Mouse (Mus musculus): ENCODE results near the gene Zfp830. TPM values are rescaled to one million over a fixed set of nuclear protein-coding genes. Genes with fewer than 3 reads are reported as not detected.

Zfp830 gene
- polyA plus RNA-seq, 1 experiment from 2014 or later, result 40.5 TPM

- Histone ChIP-seq H3K27me3 (no peaks in the 10 kb centered on the region), H3K9ac (peak overlapping the region; percentile 94), H3K27ac (peak overlapping the region; percentile 99; the same call in 1 of the 2 replicates), H3K4me3 (peak overlapping the region; percentile 93), H3K4me2 (peak overlapping the region; percentile 57), H3K36me3 (peaks cover 17% of the 10 kb centered on the region), H3K4me1 (peaks cover 12% of the 10 kb centered on the region), H3K9me3 (no peaks in the 10 kb centered on the region)
- 45% methylated on average over 5 of the region's 5 CpGs for WGBS
- ATAC-seq (ENCODE audit: insufficient number of reproducible peaks, low FRiP score, low TSS enrichment, low read depth), result no peak
These were observed 16.0 kb downstream of the Zfp830 start for GRCm38 (mm10) chr11:82780134-82780533.

DNA sequence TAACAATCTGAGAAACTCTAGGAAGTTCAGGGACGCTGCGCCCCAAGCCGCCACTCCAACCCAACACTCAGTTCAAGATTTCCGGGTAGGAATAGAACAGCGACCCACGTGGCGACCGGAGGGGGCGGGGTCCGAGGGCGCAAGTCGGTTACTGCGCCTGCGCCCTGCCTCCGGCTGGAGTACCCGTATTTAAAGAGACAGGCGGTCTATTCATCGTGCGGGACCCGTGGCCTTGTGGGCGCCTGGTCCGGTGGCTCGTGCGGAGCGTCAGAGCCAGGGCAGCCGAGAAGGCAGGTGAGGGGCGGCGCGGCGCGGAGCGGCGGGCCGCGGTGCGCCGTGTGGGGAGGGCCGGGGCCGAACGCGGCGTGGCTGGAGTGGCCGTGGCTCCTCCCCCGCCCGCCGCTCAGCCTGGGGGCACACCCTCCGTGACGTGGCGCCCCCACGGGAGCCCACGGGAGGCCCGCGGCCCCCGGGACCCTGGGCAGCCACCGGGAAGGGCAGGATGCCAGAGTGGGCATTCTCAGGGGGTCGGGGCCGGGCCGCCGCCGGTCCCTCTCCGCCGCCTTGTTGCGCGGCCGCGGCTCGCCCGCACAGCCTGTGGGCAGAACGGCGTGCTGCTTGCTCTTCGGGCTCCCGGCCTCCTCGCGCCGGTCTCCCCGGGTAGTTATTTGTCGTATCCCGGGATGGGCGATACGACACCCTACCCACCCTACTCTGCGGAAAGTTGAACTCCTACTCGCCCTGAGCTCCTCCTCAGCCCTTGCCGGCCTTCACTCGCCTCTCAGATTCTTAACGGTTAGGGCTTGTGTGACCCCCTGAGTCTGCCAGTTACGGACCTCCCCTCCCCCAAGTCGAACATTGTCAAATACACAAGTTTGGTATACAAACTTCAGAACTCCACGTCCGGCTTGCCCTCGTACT is 17.1 kb downstream of the Zfp830 start, which contains the start of gene Lig3:
Lig3 (plus strand) TSS at position 126 of the 921 bp plus-strand sequence.
- H3K4me1 ChIP-seq, result peaks cover 12% of the 10 kb centered on the region
- ATAC-seq (ENCODE audit: insufficient number of reproducible peaks, low FRiP score, low TSS enrichment, low read depth), result peak; percentile 96
- under 1% methylated on average over 75 of the region's 90 CpGs for WGBS
- H3K27ac ChIP-seq, result peak within 1 kb of the TSS; percentile 99
- H3K4me3 ChIP-seq, result peak within 1 kb of the TSS; percentile 93
- peak within 1 kb of the TSS; percentile 57 for H3K4me2 ChIP-seq
- H3K36me3 ChIP-seq, result peaks cover 27% of the 10 kb centered on the region
- no peaks in the 10 kb centered on the region for H3K9me3 ChIP-seq
- peak within 1 kb of the TSS; percentile 94 for H3K9ac ChIP-seq
- no peaks in the 10 kb centered on the region for H3K27me3 ChIP-seq

DNA sequence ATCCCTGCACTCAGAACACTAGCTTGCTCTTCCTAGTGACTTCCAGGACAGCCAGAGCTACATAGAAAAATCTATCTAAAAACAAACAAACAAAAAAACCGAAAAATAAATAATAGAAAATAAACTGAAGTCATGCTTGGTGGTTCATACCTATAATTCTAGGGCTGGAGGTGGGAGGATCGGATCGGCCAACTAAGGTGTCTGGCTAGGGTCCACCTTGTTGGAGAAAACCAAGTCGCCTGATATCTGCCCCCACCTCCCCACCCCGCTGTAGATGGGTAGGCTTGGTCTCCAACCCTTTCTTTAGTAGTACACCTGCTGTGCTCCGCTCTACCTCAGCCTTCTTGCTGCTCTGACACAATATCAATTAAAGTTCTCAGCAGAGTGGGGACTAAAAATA is 18.1 kb downstream of the Zfp830 start:
- no peaks in the 10 kb centered on the region for H3K9me3 ChIP-seq
- H3K27ac ChIP-seq, result peak overlapping the region; percentile 99; the same call in 1 of the 2 replicates
- no peak for ATAC-seq (ENCODE audit: insufficient number of reproducible peaks, low FRiP score, low TSS enrichment, low read depth)
- H3K9ac ChIP-seq, result peak overlapping the region; percentile 94; the same call in 1 of the 2 replicates
- H3K27me3 ChIP-seq, result no peaks in the 10 kb centered on the region
- H3K4me2 ChIP-seq, result peak overlapping the region; percentile 57
- peaks cover 12% of the 10 kb centered on the region for H3K4me1 ChIP-seq
- 37% methylated on average over 6 of the region's 6 CpGs for WGBS
- peaks cover 36% of the 10 kb centered on the region for H3K36me3 ChIP-seq
- peak overlapping the region; percentile 93 for H3K4me3 ChIP-seq

DNA sequence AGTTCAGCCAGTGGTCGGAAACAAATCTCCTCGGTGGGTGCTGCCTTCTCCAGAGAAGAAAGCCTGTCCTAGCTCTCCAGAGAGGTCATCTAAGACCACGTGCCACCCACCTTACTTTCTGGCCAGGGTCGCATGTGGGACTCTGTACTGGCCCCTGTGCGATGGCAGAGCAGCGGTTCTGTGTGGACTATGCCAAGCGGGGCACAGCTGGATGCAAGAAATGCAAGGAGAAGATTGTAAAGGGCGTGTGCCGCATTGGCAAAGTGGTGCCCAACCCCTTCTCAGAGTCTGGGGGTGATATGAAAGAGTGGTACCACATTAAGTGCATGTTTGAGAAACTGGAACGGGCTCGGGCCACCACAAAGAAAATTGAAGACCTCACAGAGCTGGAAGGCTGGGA is 19.3 kb downstream of the Zfp830 start:
- no peaks in the 10 kb centered on the region for H3K27me3 ChIP-seq
- 89% methylated on average over 11 of the region's 11 CpGs for WGBS
- no peak overlapping the region for H3K9ac ChIP-seq
- no peak overlapping the region for H3K4me3 ChIP-seq
- H3K27ac ChIP-seq, result no peak overlapping the region
- H3K4me2 ChIP-seq, result no peak overlapping the region
- no peak for ATAC-seq (ENCODE audit: insufficient number of reproducible peaks, low FRiP score, low TSS enrichment, low read depth)
- H3K36me3 ChIP-seq, result peaks cover 49% of the 10 kb centered on the region
- peaks cover 12% of the 10 kb centered on the region for H3K4me1 ChIP-seq
- H3K9me3 ChIP-seq, result no peaks in the 10 kb centered on the region

- Histone ChIP-seq H3K36me3 (peaks cover 36% of the 10 kb centered on the region), H3K4me1 (0 out of 2 replicates have a peak, but pooled peaks cover 2% of the 10 kb centered on the region)
These were observed 42.5 kb downstream of the Zfp830 start for GRCm38 (mm10) chr11:82806656-82807055.

DNA sequence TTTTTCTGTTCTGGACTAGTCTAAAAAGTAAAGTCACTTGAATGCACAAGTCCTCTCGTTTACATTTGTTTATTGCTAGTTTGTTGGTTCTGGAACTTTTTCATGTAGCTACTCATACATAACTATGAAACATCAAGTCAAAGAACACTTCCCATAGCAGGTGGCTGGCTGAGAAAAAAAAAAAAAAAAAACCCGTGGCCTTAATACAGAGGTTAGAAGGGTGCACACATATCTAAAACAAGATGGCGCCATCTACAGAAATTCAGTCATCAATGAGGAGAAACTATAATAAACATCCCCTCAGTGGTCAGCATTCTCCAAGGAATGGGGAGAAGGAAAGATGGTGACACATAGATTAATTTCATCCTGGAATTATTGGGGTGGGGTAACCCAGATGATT is 43.2 kb downstream of the Zfp830 start:
- no peak overlapping the region for H3K4me2 ChIP-seq
- H3K4me1 ChIP-seq, result 0 out of 2 replicates have a peak, but pooled peaks cover 2% of the 10 kb centered on the region
- 72% methylated on average over 3 of the region's 3 CpGs for WGBS
- no peak for ATAC-seq (ENCODE audit: insufficient number of reproducible peaks, low FRiP score, low TSS enrichment, low read depth)
- H3K9ac ChIP-seq, result no peak overlapping the region
- peaks cover 34% of the 10 kb centered on the region for H3K36me3 ChIP-seq
- H3K27ac ChIP-seq, result no peak overlapping the region
- H3K27me3 ChIP-seq, result no peaks in the 10 kb centered on the region
- H3K4me3 ChIP-seq, result no peak overlapping the region
- H3K9me3 ChIP-seq, result no peaks in the 10 kb centered on the region

More at GRCm38 (mm10) chr11:82806656-82807055, 42.5 kb downstream of the Zfp830 start:
- H3K9ac ChIP-seq, result no peak overlapping the region
- H3K27me3 ChIP-seq, result no peaks in the 10 kb centered on the region
- no peaks in the 10 kb centered on the region for H3K9me3 ChIP-seq
- no peak for ATAC-seq (ENCODE audit: insufficient number of reproducible peaks, low FRiP score, low TSS enrichment, low read depth)
- H3K4me2 ChIP-seq, result no peak overlapping the region
- 80% methylated on average over 3 of the region's 3 CpGs for WGBS
- no peak overlapping the region for H3K4me3 ChIP-seq
- no peak overlapping the region for H3K27ac ChIP-seq

DNA sequence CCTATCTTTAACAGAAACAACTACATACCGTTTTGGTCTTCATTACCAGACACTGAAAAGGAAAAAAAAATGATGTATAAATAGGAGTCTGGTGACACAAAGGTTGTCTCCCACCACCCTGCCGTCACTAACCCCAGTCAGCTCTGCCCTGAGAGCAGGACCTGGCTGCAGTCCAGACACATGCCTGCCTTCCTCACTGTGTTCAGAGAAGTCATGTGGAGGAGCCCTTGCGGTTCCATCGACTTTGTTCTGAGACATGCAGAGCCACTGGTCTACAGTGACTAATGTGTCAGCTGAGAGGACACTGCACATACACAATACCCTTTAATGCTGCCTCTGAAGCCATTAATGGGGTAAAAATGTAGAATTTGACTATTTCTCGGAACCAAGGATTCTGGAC is 44.3 kb downstream of the Zfp830 start:
- Histone ChIP-seq H3K4me2 (no peak overlapping the region), H3K27ac (no peak overlapping the region), H3K9ac (no peak overlapping the region), H3K4me1 (0 out of 2 replicates have a peak, but pooled peaks cover 2% of the 10 kb centered on the region), H3K27me3 (no peaks in the 10 kb centered on the region), H3K36me3 (peaks cover 23% of the 10 kb centered on the region), H3K9me3 (no peaks in the 10 kb centered on the region), H3K4me3 (no peak overlapping the region)
- no peak for ATAC-seq (ENCODE audit: insufficient number of reproducible peaks, low FRiP score, low TSS enrichment, low read depth)
- WGBS, result 72% methylated on average over 5 of the region's 5 CpGs

Other genes with a start within 250 kb of the Zfp830 start
- gene Cct6b, start within 50 bp of the Zfp830 start, polyA plus RNA-seq (2015; fragmentation: Nextera tagmentation; extraction: Ambion mirVana), result 0.18 and 0.43 TPM in 2 replicates
- 26.4 and 30.6 TPM in 2 replicates for gene Lig3, start 16.8 kb downstream of the Zfp830 start, polyA plus RNA-seq (2015; fragmentation: Nextera tagmentation; extraction: Ambion mirVana)
- gene Rffl, start 106.9 kb downstream of the Zfp830 start, polyA plus RNA-seq (2015; fragmentation: Nextera tagmentation; extraction: Ambion mirVana), result 11.4 and 12.5 TPM in 2 replicates
- gene Rad51d, start 126.3 kb downstream of the Zfp830 start, polyA plus RNA-seq (2015; fragmentation: Nextera tagmentation; extraction: Ambion mirVana), result 12.7 and 15.4 TPM in 2 replicates
- gene Fndc8, start 127.8 kb downstream of the Zfp830 start, polyA plus RNA-seq (2015; fragmentation: Nextera tagmentation; extraction: Ambion mirVana), result 0.12 and 0.37 TPM in 2 replicates
- 31.6 and 32.4 TPM in 2 replicates for gene Nle1, start 144.1 kb downstream of the Zfp830 start, polyA plus RNA-seq (2015; fragmentation: Nextera tagmentation; extraction: Ambion mirVana)
- 15.6 and 35.8 TPM in 2 replicates for gene Unc45b, start 146.2 kb downstream of the Zfp830 start, polyA plus RNA-seq (2015; fragmentation: Nextera tagmentation; extraction: Ambion mirVana)
- 3.1 and 3.4 TPM in 2 replicates for gene Slfn5, start 187.0 kb downstream of the Zfp830 start, polyA plus RNA-seq (2015; fragmentation: Nextera tagmentation; extraction: Ambion mirVana)
- 15.0 and 18.5 TPM in 2 replicates for gene Slfn9, start 227.5 kb downstream of the Zfp830 start, polyA plus RNA-seq (2015; fragmentation: Nextera tagmentation; extraction: Ambion mirVana)